Comparison of ENCODE assay signal across 11 mouse cellular contexts in the genomic region with DNA sequence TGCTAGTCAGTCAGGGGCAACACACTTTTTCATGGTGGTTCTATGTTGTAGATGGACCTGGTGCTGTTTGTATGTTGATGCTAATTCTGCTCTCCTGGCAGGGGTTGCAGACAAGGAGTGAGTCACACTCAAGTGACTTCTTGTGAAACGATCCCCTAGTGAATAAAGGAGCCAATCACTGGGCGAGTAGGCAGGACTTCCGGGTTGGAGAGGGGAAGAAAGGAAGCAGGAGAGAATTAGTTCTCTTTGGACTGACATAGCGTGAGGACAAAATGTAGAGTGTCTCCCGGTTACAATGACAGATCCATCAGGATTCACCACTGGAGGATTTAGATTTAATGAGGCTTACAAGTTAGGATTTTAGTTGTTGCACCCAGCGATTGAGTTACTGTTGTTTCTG. TPM values are rescaled to one million over a fixed set of nuclear protein-coding genes. Genes with fewer than 3 reads are reported as not detected.
A peak's percentile ranks its signal among the peaks of the same experiment; 100 is the strongest.
DNase-seq lines count a peak whose midpoint lies in the region; ATAC-seq lines count a peak whose summit lies in the region.
"Had no signal": no experiment of that assay in that cellular context is flagged by ENCODE, and none has a peak within 500 bp of the region (broad histone marks: within the 10 kb centered on the region; RNA-seq: fewer than 3 reads in every experiment).

No protein-coding gene starts in this region.

- DNase-seq in 3T3-L1 (ENCODE audit: low read depth, low spot score) = peak; percentile 90
- peak; percentile 46 for DNase-seq in MN1 (ENCODE audit: low spot score)
- peak; percentile 42 for DNase-seq in heart, postnatal 4 days
- no peak for DNase-seq in layer of hippocampus, adult 8-10 months (ENCODE audit: low spot score in 2 of 2)
- DNase-seq in right cerebral cortex, postnatal 36 days (ENCODE audit: low spot score in 2 of 2) = no peak
- DNase-seq in left cerebral cortex, adult 8-10 months (ENCODE audit: low spot score in 2 of 2) = no peak
- DNase-seq: cerebellum, adult 9-11 months; left cerebral cortex, postnatal 4 days; midbrain, embryonic 14.5 days; thymus, postnatal 25 days had no signal

- peak; percentile 36; the same call in 1 of the 2 replicates for ATAC-seq in granulocyte monocyte progenitor cell, adult 5-6 weeks (replicated peaks; ENCODE audit: poor library complexity, severe bottlenecking)

RNA-seq across cellular contexts. Expression of a gene that starts 37.7 kb away (rescaled TPM):
- 17.7 and 36.8 TPM in 2 replicates for total RNA-seq in granulocyte monocyte progenitor cell, adult 5-6 weeks (2014; fragmentation: Nextera tagmentation)
- total RNA-seq in granulocyte monocyte progenitor cell, adult 5-6 weeks (2017) = 55.1 and 56.2 TPM in 2 replicates
- total RNA-seq in heart, postnatal 4 days (2021) = 10 to 100 TPM; 81.3 to 82.0 TPM
- 10 to 100 TPM in 2 of 4 experiments, 1 to 10 TPM in 2; 9.2 to 13.0 (median 10.4) TPM for total RNA-seq in layer of hippocampus, adult 8-10 months (2022)
- 10 to 100 TPM; 10.6 to 17.4 (median 12.4) TPM for total RNA-seq in left cerebral cortex, adult 8-10 months (2022)

RNA-seq across cellular contexts. Expression of a gene that starts 37.9 kb away (rescaled TPM):
- 35.5 and 51.5 TPM in 2 replicates for total RNA-seq in granulocyte monocyte progenitor cell, adult 5-6 weeks (2014; fragmentation: Nextera tagmentation)
- total RNA-seq in granulocyte monocyte progenitor cell, adult 5-6 weeks (2017) = 34.8 and 38.6 TPM in 2 replicates
- 10 to 100 TPM; 47.8 to 51.5 TPM for total RNA-seq in heart, postnatal 4 days (2021)
- total RNA-seq in layer of hippocampus, adult 8-10 months (2022) = 10 to 100 TPM; 32.0 to 43.6 (median 36.9) TPM
- total RNA-seq in left cerebral cortex, adult 8-10 months (2022) = 10 to 100 TPM; 28.9 to 34.6 (median 29.7) TPM

RNA-seq across cellular contexts. Expression of a gene that starts 56.2 kb away (rescaled TPM):
- total RNA-seq in granulocyte monocyte progenitor cell, adult 5-6 weeks (2014; fragmentation: Nextera tagmentation) = 108 and 154 TPM in 2 replicates
- 140 and 156 TPM in 2 replicates for total RNA-seq in granulocyte monocyte progenitor cell, adult 5-6 weeks (2017)
- 100 to 1,000 TPM in 1 of 2 experiments, 10 to 100 TPM in 1; 99.4 to 106 TPM for total RNA-seq in heart, postnatal 4 days (2021)
- total RNA-seq in layer of hippocampus, adult 8-10 months (2022) = 100 to 1,000 TPM in 3 of 4 experiments, 10 to 100 TPM in 1; 98.8 to 130 (median 117) TPM
- total RNA-seq in left cerebral cortex, adult 8-10 months (2022) = 100 to 1,000 TPM; 125 to 140 (median 127) TPM

Comparison
In these comparisons a context has a peak if more than half of its experiments do, and no peak if none do; other contexts are left out.
1. DNase-seq: peak in 3T3-L1 (single experiment), MN1 (single experiment) and heart, postnatal 4 days (single experiment); none in layer of hippocampus, adult 8-10 months (0 of 2), right cerebral cortex, postnatal 36 days (0 of 2) and left cerebral cortex, adult 8-10 months (0 of 2).